Mouse (Mus musculus) kidney, postnatal 0 days (tissue): ENCODE data around the gene Ddx4. TPM values are rescaled to one million over a fixed set of nuclear protein-coding genes. Genes with fewer than 3 reads are reported as not detected.

ENCODE experiments used
- ATAC-seq: fragments of 200-750 bp; cut with Nextera tagmentation; replicated peaks from 2 replicates; pipeline ENCODE4 v1.8.0; 2017; ENCODE audit warnings: low read depth, moderate number of reproducible peaks, moderate TSS enrichment, moderate library complexity; ENCODE audit not compliant: low FRiP score
- DNase-seq: peaks from one replicate; pipeline ENCODE4 v3.0.0-alpha.2; 2016; ENCODE audit warnings: low spot score
- H3K27ac ChIP-seq: fragments of 300-500 bp; sonication (generic); 2 replicates; pipeline ENCODE4 v1.5.1; 2014; ENCODE audit warnings: mild to moderate bottlenecking
- H3K27me3 ChIP-seq: fragments of 300-500 bp; sonication (generic); 2 replicates; pipeline ENCODE4 v1.6.1; 2014; ENCODE audit warnings: low read length, mixed read lengths; ENCODE audit not compliant: insufficient read depth
- H3K36me3 ChIP-seq: fragments of 300-500 bp; sonication (generic); 2 replicates; pipeline ENCODE4 v1.6.1; 2014; ENCODE audit warnings: low read length, mixed read lengths; ENCODE audit not compliant: insufficient read depth
- H3K4me1 ChIP-seq: fragments of 300-500 bp; sonication (generic); replicated peaks from 2 replicates; pipeline ENCODE4 v1.6.1; 2014; ENCODE audit warnings: antibody characterized with exemption, low read length, mixed read lengths; ENCODE audit not compliant: insufficient read depth
- H3K4me2 ChIP-seq: fragments of 300-500 bp; sonication (generic); 2 replicates; pipeline ENCODE4 v1.6.1; 2014; ENCODE audit warnings: mild to moderate bottlenecking, low read length, moderate library complexity, mixed read lengths
- H3K4me3 ChIP-seq: fragments of 300-500 bp; sonication (generic); replicated peaks from 2 replicates; pipeline ENCODE4 v1.5.1; 2014; ENCODE audit warnings: low read depth, low read length
- H3K9ac ChIP-seq: fragments of 300-500 bp; sonication (generic); 2 replicates; pipeline ENCODE4 v1.6.1; 2014; ENCODE audit warnings: low read depth, low read length
- H3K9me3 ChIP-seq: fragments of 300-500 bp; sonication (generic); replicated peaks from 2 replicates; pipeline ENCODE4 v1.6.1; 2016; ENCODE audit warnings: low read length, inconsistent platforms, mixed read lengths
- CTCF ChIP-seq: IDR thresholded peaks from 2 replicates; pipeline ENCODE4 v1.5.1; 2016; ENCODE audit warnings: antibody characterized with exemption, low read depth, mild to moderate bottlenecking, moderate library complexity
- WGBS: fragments of 180-500 bp; shearing (Covaris S2); extraction: QIAGEN DNeasy Blood & Tissue Kit; methylation state at CpG from one replicate; pipeline ENCODE4 v1.1.7; 2014; 5-methylcytosine and 5-hydroxymethylcytosine counted together
- polyA plus RNA-seq: library from polyadenylated mRNA; unstranded; fragments of >200 nt; fragmentation: Nextera tagmentation; extraction: Ambion mirVana; gene quantifications from 2 replicates; pipeline ENCODE4 v1.2.1, GENCODE M21; 2015

Ddx4 gene
- polyA plus RNA-seq, 1 experiment from 2014 or later = 0.47 TPM

DNA sequence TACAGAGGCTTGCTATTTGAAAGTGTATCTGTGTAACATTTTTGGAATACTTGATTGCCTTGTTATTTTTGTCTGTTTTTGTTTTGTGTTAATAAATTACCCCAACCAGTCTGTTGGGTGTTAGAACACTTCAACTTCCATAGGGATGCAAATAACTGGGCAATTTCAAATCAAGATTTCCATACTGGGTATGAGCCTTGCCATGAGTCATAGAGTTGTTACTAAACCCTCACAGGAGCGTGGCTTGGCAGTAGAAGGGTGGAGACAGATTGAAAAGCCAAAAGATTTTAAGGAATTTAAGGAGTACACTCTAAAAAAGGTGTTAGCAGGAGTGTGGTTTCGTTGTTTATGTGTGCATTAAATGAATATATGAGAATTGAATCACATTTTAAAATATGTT lies 31.0 kb upstream of the Ddx4 start:
- no peaks in the 10 kb centered on the region for H3K36me3 ChIP-seq
- WGBS = 83% methylated on average over 2 of the region's 2 CpGs
- TF ChIP-seq CTCF = no peak
- H3K4me1 ChIP-seq = no peaks in the 10 kb centered on the region
- no peaks in the 10 kb centered on the region for H3K9me3 ChIP-seq
- H3K27me3 ChIP-seq = no peaks in the 10 kb centered on the region
- DNase-seq (no peak), ATAC-seq (no peak)
- no peak overlapping the region for H3K27ac ChIP-seq
- no peak overlapping the region for H3K4me2 ChIP-seq
- H3K9ac ChIP-seq = no peak overlapping the region
- no peak overlapping the region for H3K4me3 ChIP-seq

DNA sequence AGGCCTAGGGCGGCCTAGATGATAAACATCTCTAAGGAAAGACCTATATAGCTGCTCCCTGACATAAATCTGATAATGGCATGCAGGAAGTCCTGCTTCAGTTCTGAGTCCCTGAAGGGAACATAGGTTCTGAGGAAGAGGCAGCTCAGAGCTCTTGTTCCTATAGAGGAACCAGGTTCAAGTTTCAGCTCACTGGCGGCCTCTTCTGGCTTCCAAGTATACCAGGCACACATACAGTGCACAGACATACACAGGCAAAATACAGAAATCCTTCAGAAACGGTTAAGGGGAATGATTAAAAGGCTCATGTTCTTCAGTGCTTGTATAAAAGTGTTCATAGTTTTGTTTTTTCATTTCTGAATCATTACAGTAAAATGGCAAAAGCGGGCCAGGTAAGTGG lies 25.9 kb upstream of the Ddx4 start:
- ATAC-seq (no peak), DNase-seq (no peak)
- Histone ChIP-seq H3K4me3 (no peak overlapping the region), H3K36me3 (no peaks in the 10 kb centered on the region), H3K27me3 (no peaks in the 10 kb centered on the region), H3K4me1 (no peaks in the 10 kb centered on the region), H3K9ac (no peak overlapping the region), H3K4me2 (no peak overlapping the region), H3K9me3 (no peaks in the 10 kb centered on the region), H3K27ac (no peak overlapping the region)
- peak; percentile 23; the same call in 1 of the 2 replicates for TF ChIP-seq CTCF
- 92% methylated on average over 4 of the region's 4 CpGs for WGBS

DNA sequence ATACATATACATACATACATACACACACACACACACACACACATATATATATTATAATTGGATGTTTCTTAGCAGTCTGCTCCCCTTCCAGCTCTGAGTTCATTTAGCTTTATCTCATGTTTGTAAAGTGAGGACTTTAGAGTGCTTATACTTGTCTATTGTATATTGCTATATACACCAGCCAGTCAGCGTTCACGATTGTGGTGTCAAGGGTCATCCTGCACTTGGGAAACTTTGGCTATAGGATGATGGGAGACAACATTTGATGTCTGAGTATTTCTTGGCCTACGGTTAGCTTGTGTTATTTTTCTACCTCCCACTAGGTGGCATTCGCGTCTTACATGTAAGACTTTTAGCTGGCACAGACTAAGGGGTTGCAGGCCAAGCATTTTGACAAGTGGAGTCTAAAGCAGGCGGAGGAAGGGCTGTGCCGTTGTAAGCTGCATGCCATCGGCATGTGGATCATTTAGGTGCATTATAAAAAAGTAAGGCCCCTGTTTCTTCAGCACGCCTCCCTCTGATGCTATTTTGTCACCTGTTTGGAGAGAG lies 21.7 kb upstream of the Ddx4 start:
- Histone ChIP-seq H3K27ac (no peak overlapping the region), H3K4me2 (no peak overlapping the region), H3K36me3 (peaks cover 4% of the 10 kb centered on the region; the same call in 1 of the 2 replicates), H3K9ac (no peak overlapping the region), H3K4me3 (no peak overlapping the region), H3K4me1 (no peaks in the 10 kb centered on the region), H3K9me3 (no peaks in the 10 kb centered on the region), H3K27me3 (no peaks in the 10 kb centered on the region)
- DNase-seq (peak; percentile 96), ATAC-seq (peak; percentile 71; the same call in 1 of the 2 replicates)
- peak; percentile 96 for TF ChIP-seq CTCF
- WGBS = 9% methylated on average over 9 of the region's 9 CpGs

- Histone ChIP-seq H3K9ac (no peak overlapping the region), H3K9me3 (no peaks in the 10 kb centered on the region), H3K4me1 (no peaks in the 10 kb centered on the region), H3K36me3 (peaks cover 4% of the 10 kb centered on the region; the same call in 1 of the 2 replicates), H3K4me3 (no peak overlapping the region), H3K4me2 (no peak overlapping the region), H3K27ac (no peak overlapping the region), H3K27me3 (no peaks in the 10 kb centered on the region)
- ATAC-seq (no peak), DNase-seq (no peak)
- TF ChIP-seq CTCF = no peak
- WGBS = 86% methylated on average over 6 of the region's 6 CpGs
Observed at GRCm38 (mm10) chr13:112672797-112673196, 20.5 kb upstream of the Ddx4 start.

- no peaks in the 10 kb centered on the region for H3K4me1 ChIP-seq
- no peaks in the 10 kb centered on the region for H3K27me3 ChIP-seq
- H3K9me3 ChIP-seq = no peaks in the 10 kb centered on the region
- DNase-seq (no peak), ATAC-seq (no peak)
- H3K4me3 ChIP-seq = no peak overlapping the region
- H3K9ac ChIP-seq = no peak overlapping the region
- H3K27ac ChIP-seq = no peak overlapping the region
- H3K36me3 ChIP-seq = peaks cover 4% of the 10 kb centered on the region; the same call in 1 of the 2 replicates
- peak; percentile 19; the same call in 1 of the 2 replicates for TF ChIP-seq CTCF
- WGBS = 65% methylated on average over 13 of the region's 13 CpGs
- H3K4me2 ChIP-seq = no peak overlapping the region
Observed at GRCm38 (mm10) chr13:112671708-112672107, 19.4 kb upstream of the Ddx4 start.

- WGBS = 82% methylated on average over 9 of the region's 9 CpGs
- no peak for DNase-seq
- no peak for ATAC-seq
- no peak for TF ChIP-seq CTCF
- Histone ChIP-seq H3K9ac (no peak overlapping the region), H3K27me3 (no peaks in the 10 kb centered on the region), H3K4me2 (no peak overlapping the region), H3K4me1 (no peaks in the 10 kb centered on the region), H3K4me3 (no peak overlapping the region), H3K27ac (no peak overlapping the region), H3K36me3 (peaks cover 4% of the 10 kb centered on the region; the same call in 1 of the 2 replicates), H3K9me3 (no peaks in the 10 kb centered on the region)
Observed at GRCm38 (mm10) chr13:112667215-112667614, 14.9 kb upstream of the Ddx4 start.
